Mouse (Mus musculus) thymus, postnatal 4 days (tissue): ENCODE results near the gene Akap13.

Source experiments
- DNase-seq: peaks from one replicate; pipeline ENCODE4 v3.0.0; 2021

The Akap13 gene

DNA sequence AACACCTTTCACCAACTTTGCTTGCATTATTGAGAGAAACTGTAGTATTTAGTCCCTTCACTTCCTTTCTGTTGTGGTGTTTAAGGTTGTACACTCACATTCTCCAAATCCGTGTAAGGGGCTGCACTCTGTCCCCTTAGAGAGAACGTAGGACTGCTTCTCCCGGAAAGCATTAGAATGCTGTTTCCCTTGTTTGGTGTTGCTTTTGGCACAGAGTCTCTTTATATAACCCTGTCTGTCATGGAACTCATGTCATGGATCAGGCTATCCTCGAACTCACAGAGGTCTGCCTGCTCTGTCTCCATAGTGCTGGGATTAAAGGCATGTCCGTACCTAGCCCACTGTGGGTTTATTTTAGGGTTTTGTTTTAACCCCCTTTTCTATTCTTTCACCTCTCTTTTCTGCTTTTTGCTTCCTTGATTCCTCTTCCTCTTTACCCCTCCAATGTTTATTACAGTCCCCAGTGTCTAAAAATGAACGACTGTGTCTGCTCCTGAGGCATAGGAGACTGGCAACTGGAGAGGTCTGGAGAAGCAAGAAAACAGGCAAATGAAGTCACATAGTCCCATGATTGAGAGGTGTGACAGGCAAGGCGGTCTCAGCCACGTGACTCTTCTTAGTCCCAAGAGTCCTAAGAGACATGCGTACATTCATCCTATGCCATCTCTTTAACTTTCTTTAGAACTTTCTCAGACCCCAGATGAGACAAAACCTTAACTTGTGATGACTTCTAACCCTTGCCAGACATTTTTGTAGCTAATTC lies 186.3 kb downstream of the Akap13 start:
- DNase-seq: no peak

DNA sequence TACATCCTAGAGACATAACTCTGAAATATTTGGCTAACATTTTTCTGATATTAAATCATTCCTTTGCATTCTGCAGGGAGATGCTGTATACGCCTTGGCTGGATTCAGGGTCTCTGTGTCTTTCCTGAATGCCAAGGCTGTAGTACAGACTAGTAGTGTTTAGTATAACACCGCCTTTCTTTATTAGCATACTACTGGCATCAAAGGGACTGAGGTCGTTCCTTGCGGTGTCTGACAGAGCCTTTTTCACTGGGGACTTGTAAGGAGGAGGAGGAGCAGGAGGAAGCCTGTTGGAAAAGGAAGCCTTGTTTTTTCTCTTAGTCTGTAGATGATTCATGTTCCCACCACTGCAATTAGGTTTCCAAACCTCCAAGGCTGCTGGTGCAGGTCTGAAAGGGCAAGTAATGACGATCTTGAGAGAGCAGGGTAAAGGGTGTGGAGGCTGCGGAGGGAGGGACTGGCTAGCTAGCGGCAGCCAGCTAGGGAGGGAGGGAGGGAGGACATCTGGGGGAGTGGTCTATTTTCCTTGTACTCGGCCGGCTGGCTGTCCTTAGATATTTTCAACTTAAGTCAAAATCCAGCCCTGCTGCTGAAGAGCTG lies 186.9 kb downstream of the Akap13 start:
- DNase-seq: no peak

DNA sequence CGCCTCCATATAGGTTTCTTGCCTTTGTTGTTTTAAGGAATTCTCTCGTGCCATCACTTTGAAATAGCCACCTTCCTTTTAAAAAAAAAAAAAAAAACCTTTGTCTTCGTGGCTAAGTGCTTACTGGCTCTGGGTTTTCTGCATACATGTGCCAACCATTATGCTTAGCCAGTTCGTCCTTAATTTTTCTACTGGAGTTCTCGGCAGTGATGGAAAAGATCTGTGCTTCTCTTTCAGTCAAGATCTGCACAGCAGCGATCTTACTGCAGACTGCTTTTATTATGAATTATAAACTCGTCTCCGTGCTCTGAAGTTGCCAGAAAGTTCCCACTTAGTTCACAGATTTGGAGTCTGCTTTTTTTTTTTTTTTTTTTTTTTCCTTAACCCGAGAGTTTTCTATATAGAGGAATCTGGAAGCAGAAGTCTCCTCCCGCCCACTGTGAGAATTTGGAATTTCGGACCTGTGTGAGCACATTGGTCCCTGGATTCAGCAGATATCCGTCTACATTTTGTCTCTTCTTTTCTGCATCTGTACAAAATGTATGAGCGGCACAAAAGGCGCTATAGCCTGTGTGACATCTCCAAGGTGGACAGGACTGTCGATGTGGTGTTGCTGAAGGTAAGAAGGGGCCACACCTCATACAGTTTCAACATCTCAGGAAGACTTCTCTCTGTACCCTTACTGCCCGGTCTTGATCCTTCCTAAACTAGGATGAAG lies 187.7 kb downstream of the Akap13 start:
- DNase-seq: no peak

DNA sequence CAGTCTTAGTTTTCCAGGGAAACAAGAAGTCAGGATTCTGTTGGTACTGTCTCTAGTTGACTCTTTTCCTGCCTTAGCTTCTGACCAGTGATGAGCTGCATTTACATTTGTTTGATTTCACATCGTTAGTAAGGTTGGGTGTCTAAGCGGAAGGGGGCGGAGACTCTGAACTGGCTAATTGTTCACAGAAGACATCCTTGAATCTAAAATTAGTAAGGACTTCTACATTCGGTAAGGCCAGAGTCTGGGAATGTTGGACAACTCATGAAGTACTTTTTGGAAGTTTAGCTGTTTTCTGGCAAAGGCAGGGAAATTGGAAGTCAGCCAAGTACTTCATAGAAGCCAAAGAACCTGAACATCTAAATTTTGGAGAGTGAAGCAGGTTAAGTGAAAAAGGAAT lies 188.7 kb downstream of the Akap13 start:
- no peak for DNase-seq

DNA sequence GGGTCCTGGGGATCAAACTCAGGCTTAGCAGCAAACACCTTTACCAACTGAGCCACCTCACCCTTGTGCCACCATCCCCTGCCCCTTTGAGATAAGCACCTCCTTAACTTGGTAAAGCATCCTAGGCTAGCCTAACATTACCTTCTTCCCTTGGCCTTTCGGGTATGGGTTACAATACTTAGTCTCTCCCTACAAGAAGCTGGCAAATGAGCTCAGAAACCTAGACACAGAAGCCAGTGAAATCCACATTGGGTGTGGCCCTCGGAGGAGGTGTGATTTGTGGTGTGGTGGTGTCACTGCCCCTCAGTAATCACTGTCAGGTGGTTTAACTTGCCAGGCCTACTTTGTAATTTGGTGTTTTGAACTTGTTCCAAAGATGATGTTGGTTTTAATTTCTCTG lies 189.3 kb downstream of the Akap13 start:
- no peak for DNase-seq

DNA sequence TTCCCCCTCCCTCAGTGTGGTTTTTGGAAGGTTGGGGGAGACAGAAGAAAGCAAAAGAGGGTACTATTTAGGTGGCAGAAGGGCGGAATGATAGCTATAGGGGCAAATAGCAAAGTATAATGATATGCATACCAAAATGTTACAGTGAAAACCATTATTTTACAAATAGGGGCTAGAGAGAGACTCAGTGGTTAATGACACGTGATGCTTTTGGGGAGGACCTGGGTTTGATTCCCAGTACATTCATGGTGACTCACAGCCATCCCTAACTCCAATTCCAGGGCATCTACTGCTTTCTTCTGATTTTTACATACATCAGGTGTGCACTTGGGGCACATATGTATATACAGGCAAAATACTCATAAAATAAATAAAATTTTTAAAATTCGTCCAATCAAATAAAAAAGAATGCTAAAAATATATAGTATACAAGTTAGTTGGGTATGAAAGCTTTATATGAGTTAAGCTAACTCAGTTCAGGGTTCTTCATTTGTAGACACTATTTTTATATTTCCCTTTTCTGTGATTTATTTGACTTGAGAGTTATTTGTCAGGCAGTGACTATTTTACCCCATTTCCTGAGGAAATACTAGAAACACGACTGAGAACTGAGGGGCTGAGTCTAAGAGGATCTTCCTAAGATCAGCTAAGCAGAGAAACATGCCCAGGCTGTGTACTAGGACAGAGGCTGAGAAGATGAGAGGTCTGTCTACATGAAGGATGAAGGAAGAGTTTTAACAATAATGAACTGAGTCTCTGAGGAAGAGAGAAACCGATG lies 190.0 kb downstream of the Akap13 start:
- no peak for DNase-seq

DNA sequence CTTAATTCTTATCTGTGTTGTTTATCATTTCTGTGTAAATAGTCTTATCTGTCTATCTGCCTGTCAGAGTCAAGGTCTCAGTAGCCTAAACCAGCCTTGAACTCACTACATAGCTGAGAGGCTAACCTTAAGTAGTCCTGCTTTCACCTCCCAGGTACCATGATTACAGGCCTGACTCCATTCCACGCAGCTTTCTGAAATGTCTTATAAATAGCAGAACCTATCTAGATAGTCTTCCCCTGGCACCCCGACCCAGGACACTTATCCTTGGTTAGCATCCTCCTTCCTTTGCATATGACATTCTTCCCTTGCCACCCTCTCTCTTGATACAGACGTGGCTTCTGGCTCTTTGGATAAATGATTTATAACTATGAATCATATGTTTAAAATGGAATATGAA lies 192.7 kb downstream of the Akap13 start:
- no peak for DNase-seq

DNA sequence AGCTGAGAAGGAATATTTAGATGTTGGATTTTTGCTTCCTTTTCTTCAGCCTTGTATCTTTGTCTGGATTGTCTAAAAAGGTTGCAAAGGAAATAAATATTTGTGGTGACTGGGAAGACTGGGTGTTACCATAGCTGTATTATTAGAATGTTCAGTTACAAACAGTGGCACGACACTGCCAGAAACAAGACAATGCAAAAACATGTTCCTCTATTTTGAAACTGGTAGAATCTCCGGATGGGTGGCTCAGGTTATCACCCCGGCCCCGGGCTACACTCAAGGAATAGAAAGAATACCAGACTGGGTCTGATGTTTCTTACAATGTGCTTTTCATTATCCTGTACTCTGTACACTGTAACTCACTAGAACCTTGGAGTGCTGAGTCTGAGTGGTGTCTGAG lies 193.6 kb downstream of the Akap13 start:
- no peak for DNase-seq

DNA sequence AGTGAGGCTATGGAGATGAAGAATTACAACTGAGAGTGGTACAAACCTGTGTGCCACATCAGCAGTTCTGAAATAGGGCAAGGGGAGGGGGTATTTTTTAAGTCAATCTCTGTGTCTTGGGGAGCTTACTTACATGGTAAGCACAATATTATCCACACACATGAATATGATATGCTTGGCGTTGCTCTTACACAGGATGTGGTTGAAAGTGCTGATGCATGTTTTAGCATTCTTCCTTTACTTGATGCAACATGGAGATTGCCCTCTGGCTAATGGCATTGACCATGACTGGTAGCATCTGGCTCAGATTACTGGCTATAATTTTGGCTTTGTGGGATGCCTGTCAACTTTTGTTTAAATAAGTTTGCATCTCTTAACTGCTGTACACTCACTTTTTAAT lies 194.6 kb downstream of the Akap13 start:
- DNase-seq: no peak

DNA sequence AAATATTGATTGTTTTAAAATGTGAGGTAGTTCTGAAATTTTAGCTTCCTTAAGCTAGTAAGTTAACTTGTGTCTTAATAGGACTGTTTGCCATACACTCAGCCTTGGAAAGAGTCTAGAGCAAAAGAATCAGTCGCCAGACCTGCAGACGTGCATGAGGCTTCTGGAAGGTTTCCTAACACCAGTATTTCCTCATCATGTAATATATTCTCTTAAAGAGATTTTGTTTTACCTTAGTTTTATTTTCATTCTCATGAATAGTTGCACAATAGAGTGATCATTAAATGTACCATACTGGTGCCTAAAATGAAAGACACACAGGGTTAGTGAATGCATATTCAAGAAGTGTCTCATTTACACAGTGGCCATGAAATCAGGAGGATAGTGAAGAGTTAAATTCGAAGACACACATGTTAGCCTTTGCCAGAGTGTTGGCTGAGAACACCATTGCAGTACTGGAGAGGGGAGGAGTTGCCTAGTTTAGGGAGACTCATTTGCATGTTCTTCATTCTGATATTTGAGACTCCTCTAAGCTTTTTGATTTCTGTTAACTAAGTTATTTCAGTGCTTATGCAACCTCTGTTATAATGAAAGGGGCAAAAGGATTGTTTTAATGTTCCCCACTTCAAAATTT lies 198.5 kb downstream of the Akap13 start:
- DNase-seq: no peak

DNA sequence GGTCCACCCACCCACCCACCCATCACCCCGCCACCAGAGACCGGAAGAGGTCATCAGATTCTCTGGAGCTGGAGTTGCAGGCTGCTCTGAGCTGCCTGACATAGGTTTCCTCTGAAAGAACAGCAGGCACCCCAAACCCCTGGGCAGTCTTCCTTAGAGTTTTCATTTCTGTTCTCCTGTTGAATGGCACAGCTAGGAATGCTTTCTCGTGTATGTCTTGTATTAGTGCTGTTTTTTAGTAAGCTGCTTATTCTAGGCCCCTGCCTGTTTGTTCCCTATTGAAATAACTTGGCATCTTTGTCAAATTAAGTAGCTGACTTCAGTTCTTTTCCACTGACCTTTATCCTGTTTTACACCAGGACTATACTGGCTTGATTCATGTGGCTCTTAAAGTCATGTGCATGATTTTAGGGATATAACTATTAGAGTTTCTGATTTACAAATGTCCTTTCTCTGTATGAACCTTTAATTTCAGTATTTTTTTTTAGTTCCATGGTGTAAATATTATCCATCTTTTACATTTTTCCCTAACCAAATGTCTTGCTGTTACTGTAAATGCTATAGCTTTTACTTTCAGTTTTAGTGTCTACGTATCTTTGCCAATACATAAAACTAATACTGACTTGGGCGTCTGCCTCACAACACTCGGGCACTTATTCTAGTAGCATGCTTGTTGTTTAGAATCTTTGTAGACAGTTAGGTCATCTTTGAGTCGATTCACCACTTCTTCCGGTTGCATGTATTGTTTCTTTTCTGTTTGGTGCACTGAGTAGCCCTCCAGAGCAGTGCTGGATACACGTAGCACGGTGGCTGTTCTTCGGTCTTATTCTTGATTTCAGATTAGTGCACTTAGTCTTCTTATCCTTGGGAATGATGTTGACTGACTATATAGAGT lies 200.1 kb downstream of the Akap13 start:
- no peak for DNase-seq

DNA sequence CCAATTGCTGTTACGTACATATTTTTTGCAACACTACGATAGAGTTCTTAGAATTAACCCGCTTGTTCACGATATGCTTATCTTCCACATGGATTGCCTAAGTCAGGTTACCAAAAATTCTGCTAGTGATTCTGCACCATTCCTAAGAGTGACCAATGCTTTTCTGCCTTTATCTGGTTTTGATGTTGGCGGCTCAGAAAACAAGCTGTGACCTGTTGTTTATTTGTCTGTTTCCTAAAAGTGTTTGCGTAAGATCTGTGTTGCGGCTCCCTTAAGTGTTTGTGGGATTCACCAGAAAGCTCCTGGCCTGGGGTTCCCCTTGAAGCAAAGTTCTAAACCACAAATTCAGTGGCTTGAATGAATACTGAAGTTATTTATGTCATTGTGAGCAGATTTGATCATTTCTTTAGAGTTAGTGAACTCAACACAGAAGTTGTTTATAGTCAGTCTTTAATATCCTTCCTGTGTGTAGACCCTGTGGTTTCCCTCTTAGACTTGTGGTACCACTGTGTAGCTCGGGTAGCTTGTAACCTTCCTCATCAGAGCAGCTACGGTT lies 201.0 kb downstream of the Akap13 start:
- no peak for DNase-seq

DNA sequence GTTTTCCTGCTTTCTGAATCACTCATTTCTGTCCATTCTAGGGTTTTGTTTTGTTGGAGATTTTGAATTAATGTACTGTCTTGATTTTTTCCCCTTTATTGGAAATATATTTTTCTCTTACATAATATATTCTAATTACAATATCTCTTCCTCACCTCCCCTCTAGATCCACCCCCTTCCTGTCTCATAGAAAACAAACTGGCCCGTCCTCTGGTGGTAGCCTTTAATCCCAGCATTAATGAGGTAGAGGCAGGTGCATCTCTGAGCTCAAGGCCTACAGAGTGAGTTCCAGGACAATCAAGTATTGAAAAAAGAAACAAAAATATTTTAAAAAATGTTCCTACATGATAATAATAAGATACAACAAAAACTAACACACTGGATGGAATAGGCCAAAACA lies 201.6 kb downstream of the Akap13 start:
- no peak for DNase-seq

DNA sequence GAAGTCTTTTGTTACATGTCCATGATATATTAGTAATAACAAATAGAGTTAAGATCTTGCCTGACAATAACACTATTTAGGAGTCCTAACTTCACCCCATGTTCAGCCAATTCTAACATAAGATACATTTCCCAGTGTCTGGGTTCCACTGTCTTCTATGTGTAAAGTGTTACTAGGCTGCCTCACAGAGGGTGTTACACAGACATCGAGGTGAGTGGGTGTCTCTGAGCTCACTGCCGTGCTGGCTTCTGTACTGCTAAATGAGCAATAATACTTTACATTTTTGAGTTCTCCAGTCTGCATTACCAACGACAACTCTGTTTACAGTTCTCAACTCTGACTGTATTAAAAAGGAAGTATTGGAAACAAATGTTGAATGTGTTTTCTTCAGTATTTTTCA lies 209.1 kb downstream of the Akap13 start:
- DNase-seq: no peak

DNA sequence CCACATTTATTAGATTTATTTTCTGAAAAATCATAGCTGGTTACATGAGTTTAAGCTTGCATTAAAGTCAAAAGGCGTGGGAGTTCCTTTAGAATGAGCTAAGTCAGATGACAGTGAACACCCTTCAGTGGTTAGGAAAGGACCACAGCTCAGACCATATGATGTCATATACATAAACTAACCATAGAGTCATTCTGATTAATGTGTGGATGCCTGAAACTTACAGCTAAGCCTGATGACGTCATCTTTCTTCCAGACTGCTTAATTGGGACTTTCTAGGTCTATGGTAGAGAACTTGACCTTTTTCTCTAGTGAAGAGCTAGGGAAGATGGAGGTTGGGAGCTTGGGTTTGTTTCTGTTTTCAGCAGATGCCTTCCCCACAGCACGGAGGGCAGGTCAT lies 211.6 kb downstream of the Akap13 start:
- no peak for DNase-seq

DNA sequence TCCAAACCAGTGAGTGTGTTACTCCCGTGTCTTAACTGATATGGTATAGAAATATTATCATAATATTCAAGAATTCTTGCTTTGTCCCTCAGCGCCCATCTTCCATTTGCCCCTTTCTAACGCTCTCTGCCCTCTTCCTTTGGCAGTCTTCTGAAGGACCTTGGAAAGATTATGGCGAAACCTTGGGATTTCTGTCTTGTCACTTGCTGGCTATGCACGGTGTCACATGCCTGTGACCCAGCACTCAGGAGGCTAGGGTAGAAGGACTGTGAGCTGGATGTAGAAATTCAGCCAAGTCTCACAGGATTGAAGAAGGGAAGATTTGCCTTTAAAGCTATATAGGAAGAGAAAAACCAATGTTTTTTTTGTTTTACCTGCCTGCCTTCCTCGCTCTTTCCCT lies 212.2 kb downstream of the Akap13 start:
- no peak for DNase-seq

DNA sequence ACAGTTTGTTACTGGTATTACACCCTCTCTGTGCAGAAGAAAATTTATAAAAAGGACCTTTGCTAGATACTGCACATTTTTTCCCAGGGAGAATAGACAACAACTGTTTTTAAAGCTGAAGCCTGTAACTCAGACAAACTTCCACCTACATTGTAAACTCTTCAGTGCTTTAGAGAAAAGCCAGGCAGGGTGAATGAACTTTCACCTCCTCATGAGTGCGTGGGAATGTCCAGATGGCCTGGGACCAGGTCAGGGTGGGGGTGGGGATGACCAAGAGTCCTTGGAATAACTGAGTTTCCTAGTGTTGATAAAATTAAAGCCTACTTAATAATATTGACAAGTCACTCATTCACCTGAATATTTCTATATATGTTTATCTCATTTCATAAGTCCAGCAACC lies 213.1 kb downstream of the Akap13 start:
- no peak for DNase-seq

DNA sequence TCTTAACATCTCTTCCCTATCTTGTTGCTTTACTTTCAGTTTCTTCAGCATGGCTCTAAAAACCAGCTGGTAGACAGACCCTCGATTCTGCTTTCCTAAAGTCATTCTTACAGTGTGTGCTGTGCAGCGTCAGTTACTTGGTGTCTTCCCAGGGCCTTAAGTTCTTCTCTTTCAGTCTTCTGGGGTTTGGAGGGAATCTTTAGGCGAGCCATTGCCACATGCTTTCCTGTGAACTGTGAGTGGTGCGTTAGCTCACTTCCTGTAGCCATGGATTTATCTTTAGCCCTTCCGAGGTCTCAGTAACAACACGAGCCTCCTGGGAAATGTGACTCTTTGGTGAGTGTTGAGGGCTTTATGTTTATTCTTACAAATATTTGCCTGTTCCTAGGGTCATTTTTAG lies 214.1 kb downstream of the Akap13 start:
- no peak for DNase-seq

DNA sequence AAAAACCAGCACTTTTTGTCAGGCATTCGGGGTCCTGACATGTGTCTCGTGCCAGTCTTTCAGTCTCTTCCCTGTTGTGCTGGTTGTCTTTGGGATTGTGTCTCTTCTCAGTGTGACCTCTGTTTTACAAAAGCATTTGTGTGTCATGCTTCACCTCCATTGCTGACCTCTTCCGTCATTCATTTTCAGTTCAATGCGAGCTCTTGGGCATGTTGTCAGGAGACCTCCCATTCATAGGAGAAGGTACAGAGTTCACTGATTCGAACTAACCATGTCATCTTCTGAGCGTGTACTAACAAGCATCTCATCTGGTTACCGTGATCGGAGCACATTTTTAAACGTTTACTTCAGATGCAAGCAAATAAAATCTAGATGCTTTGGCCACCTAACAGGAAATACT lies 224.3 kb downstream of the Akap13 start:
- no peak for DNase-seq

DNA sequence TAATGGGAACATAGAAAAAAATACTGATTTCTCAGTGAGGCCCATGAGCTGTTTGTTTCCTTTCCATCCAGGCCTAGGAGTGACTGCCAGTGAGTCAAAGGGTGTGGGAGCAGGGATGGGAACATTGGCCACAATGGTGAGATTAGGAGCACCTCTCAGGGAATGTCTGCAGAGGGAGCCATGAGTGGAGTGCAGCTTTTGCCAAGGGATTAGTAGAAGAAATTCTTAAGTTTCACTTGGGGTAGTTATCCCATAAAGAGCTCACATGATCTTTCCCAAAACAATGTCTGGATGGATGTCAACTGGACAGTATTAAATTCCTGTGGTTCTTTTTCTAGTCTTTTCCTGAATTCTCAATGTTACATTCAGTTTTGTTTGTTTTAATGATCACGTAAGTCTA lies 227.6 kb downstream of the Akap13 start:
- DNase-seq: no peak

DNA sequence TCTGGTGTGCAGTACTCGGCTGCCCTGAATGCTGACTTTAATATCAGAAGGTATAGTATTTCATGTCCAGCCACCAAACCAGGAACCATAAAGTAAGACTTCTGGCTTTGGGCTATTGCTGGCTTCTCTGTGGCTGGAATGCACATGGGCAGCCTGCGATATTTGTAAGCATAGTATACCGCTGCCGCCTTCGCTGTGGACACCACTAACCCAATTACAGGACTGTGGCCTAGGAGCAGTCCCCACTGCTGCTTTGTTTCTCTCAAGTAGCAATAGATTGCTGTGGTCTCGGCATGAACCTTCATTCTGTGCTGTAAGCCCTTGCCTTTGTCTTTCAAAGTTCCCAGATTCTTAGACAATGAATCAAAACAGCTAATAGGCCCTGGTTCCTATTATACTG lies 228.1 kb downstream of the Akap13 start:
- no peak for DNase-seq

DNA sequence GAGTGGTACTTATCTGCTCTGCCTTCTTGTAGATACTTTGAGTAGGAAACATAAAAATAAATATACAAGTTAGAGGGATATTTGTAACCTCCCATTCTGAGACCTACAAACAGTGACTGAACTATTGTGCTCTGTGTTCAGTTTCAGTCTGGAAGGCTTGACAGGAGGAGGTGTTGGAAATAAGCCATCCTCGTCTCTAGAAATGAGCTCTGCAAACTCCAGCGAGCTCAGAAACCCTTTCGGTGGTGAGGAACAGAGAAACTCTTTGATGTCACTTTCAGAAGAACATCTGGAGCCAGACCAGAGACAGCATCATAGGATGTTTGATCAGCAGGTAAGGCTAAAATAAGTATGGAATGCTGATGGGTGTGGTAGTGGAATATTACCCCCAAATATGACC lies 229.6 kb downstream of the Akap13 start:
- no peak for DNase-seq
